Mouse (Mus musculus) left cerebral cortex, postnatal 36 days (tissue): ENCODE data around the gene Mrpl10. TPM values are rescaled to one million over a fixed set of nuclear protein-coding genes. Genes with fewer than 3 reads are reported as not detected.

ENCODE experiments used
- DNase-seq, 2 experiments: peaks; one replicate each; pipeline ENCODE4 v3.0.0; 2021 to 2022; ENCODE audit warnings: low spot score in 2 of 2, mixed read lengths in 1 of 2
- intact Hi-C: fragments of 180-260 bp; cut with DNase I; formaldehyde crosslinking; loops from one replicate; pipeline ENCODE4 v1.15.1; 2025
- total RNA-seq, 2 experiments: library from RNA; stranded (reverse); gene quantifications; 2 replicates each; pipeline ENCODE4 v1.2.3; 2021

Mrpl10 gene
- 10 to 100 TPM; 63.5 to 80.0 TPM for total RNA-seq

DNA sequence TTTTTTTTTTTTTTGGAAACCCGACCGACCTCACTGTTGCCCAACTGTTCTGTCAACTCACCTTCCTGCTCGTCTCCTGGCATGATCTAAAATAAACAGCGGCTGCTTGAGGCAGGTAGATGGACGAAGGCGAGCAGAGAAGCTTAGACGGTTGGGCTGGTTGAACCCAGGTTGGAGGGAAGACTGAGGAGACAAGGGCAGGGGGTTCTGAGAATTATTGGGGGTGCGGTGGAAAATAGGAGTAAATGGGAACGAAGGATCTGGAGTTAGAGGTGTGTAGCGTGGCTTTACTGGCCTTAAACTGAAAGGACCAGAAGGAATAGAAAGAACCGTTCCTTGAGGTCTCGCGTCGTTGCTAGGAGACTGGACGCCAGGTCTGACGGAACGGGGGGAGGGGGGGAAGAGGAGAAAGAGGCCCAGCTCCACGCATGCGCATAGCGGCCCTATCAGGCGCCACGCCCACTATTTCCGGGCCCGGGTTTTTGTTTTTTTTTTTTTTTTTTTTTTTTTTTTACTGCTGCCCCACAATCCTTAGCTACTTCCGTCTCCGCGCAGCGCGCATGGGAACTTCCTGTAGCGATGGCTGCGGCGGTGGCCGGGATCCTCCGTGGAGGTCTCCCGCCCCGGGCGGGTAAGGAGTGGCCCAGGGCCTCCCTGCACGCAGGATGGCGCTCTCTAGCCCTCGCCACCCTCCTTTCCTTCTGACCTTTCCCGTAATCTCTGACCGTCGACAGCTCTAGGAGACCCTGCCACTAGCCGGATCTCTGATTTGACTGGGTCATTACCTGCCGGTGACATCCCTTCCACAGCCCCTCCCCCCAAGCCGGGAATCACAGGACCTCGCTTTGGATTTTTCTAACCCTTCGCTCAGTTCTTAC, at the start of gene Mrpl10, which contains the start of gene Lrrc46:
Mrpl10 (plus strand) TSS at position 539 of the 878 bp plus-strand sequence.
Lrrc46 (minus strand) TSS at position 386 of the 878 bp plus-strand sequence.
- intact Hi-C loops, result no loop called here
- peak; percentile 83 to 85 for DNase-seq

GRCm38 (mm10) chr11:96992722-96993311, 48.5 kb upstream of the Mrpl10 start:
- DNase-seq, result no peak
- intact Hi-C loops, result no loop called here

- intact Hi-C loops, result no loop called here
- no peak for DNase-seq
Observed at GRCm38 (mm10) chr11:96995031-96995430, 46.3 kb upstream of the Mrpl10 start.

DNA sequence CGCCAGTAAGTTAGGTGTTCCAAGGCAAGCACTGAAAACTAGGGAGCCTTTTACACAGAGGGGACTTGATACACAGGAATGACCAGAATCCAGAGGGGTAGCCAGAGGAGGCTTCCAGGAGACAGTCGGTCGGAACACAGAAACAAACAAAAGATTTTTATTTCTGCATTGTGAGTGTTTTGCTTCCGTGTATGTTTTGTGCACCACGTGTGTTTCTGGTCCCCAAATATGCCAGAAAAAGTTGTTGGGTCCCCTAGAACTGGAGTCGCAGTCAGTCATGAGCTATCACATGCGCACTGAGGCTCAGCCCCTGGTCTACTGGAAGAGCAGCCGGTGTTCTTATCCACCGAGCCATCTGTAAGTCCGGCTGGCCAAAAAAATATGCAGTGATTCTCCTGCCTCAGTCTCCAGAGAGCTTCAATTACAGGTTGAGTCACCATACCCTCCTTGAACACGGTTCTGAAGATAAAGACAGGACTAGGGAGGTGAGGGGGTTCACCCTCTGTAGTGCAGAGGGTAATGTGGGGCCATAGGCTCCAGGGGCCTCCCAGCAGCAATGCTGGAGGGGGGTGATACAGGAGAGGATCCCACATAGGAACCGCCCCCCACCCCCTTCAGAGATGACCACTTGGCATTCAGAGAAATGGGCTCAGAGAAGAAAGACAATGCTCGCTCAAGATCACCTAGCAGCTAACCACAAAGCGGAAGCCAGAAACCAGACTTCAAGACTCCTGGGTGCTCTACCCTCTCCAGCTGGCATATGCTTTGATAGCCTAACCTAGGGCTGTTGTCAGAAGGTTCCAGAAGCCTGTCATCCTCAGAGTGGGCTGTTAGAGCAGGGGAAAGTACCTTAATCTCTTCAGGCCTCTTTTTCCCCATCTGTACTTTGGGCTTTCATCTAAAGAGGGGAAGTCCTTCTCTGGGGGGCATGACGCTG, 45.3 kb upstream of the Mrpl10 start:
- intact Hi-C loops, result no loop called here
- DNase-seq, result no peak

GRCm38 (mm10) chr11:96996773-96997379, 44.5 kb upstream of the Mrpl10 start:
- intact Hi-C loops, result no loop called here

GRCm38 (mm10) chr11:96997380-96997956, 43.9 kb upstream of the Mrpl10 start:
- DNase-seq, result peak in 1 of 2 experiments; percentile 33
- intact Hi-C loops, result no loop called here

More at GRCm38 (mm10) chr11:96996773-96997379, 44.5 kb upstream of the Mrpl10 start:
- no peak for DNase-seq

DNA sequence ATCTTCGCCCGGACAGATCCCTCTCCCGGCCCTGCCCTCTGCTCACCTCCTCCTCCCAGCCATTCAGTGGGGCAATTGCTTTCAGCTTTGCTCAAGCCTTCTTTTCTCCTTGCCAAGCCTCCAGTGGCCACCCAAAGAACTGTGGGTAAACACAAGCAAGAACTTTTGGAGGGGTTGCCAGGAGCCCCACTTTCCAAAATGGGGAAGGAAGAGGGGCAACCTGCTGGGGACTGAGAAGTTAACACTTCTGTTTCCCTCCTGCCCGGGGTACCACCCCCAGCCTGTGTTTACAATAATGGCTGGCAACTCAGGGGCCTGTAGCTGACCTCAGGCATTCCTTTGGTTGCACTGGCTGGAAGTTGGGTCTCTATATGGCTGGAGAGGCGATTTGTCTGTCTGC, 38.2 kb upstream of the Mrpl10 start:
- intact Hi-C loops, result no loop called here
- DNase-seq, result no peak

- intact Hi-C loops, result no loop called here
- no peak for DNase-seq
Observed at GRCm38 (mm10) chr11:97007093-97007794, 34.1 kb upstream of the Mrpl10 start.

GRCm38 (mm10) chr11:97009198-97009790, 32.1 kb upstream of the Mrpl10 start:
- no peak for DNase-seq
- intact Hi-C loops, result no loop called here

DNA sequence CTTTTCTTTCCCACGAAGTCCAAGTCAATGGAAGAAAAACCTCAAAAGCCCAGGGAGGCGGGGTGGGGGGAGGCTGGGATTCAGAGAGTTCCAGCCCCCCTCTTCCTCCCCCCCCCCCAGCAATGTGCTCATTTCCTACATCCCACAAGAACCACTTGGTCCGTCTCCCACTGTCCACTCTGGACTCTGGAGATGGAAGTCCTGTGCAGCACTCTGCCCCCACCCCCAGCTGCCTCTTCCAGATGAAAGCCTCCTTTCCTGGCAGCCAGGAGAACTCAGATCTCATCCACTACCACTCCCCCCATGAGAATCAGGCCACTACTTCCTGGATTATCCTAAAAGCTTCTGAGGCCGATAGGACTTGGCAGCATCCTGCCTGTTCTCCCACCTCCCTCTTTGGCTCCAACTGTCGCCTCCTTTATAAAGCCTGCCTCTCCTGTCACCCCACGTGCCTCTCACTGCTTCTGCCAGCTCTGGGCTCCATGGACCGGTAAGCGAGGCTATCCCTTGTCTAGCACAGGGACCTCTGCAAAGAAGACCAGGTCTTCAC, 28.2 kb upstream of the Mrpl10 start, which contains the start of gene Sp6:
Sp6 (plus strand) TSS at position 274 of the 550 bp plus-strand sequence.
- intact Hi-C loops, result no loop called here
- no peak for DNase-seq

DNA sequence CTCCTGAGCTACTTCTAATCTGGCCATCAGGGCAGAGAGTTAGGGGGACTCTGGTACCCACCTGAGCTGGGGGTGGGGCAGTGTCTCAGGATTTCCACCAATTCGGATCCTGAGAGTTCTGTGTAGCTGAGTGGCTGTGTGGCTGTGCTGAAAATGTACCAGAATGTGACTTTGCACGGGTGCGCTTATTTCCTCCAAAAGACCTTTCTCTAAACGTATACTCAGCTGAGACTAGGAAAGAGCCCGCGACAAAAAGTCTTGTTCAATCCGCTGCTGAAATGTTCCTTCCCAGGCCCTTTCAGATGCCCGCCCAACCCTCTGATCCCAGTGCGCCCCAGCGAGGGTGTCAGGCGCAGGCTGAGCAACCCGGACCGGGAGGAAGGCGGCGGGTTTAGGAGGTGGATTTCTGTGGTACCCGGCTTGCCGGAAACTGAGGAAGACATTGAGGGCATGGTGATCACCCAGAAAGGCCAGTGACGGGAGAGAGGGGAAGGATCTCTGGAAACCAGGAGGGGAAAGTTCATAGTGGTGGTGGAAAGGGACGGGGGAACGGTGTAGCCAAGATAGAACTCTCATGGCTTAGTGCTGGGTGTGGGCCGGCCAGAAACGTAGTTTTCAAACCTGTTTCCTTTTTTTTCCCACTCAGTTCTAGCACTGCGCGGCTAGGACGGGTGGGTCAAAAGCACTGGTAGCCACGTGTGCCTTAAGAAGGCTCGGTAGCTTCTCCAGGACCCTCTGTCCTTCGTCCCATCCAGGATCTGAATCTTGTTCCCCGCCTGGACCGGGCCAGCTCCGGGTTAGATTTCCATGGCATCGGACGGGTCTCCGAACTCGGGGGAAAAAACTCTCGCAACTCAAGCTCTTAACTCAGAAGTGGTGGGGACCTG, 23.4 kb upstream of the Mrpl10 start:
- DNase-seq, result no peak
- intact Hi-C loops, result no loop called here

- no peak for DNase-seq
- intact Hi-C loops, result no loop called here
Observed at GRCm38 (mm10) chr11:97018583-97019344, 22.6 kb upstream of the Mrpl10 start.

DNA sequence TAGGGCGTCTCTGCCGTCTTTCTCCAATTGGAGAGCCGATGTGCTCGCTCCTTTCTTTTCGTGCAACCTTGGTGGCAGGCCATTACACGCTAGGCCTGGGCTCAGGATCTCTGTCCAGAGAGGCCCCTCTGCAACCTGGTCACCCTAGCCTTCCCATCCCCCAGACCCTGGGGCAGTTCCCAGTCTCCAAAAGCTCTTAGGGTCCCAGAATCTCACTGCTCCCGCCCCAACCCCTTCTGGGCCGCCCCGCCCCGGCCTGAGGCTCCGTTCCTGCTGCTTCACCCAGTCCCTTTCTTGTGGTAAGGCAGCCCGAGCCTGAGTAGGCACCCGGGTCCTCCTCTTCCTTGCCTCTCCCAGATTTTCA, 22.0 kb upstream of the Mrpl10 start:
- intact Hi-C loops, result no loop called here
- DNase-seq, result no peak

DNA sequence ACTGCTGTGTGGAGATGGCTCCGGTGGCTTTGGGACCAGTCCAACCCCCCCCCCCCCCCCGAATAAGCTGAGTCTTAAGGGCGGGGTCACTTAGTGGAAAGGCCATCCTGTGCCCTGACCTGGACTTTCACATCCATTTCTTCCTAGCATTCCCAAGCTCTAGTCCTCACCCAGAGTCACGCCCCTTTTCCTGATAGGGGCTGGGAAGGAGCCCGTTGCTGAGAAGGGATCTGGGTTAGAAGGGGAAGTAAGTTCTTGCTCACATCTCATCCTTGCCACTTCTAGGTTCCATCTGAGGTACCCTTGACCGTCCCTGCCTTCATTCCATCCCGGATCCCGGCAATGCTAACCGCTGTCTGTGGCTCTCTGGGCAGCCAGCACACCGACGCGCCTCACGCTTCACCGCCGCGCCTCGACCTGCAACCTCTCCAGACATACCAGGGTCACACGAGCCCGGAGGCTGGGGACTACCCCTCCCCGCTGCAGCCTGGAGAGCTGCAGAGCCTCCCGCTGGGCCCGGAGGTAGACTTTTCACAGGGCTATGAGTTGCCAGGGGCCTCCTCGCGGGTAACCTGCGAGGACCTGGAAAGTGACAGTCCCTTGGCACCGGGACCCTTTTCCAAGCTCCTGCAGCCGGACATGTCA, 20.1 kb upstream of the Mrpl10 start:
- intact Hi-C loops, result loop anchor here (5.0 kb wide), 1 partner anchor 154 kb away; no protein-coding TSS in a partner anchor
- no peak for DNase-seq

DNA sequence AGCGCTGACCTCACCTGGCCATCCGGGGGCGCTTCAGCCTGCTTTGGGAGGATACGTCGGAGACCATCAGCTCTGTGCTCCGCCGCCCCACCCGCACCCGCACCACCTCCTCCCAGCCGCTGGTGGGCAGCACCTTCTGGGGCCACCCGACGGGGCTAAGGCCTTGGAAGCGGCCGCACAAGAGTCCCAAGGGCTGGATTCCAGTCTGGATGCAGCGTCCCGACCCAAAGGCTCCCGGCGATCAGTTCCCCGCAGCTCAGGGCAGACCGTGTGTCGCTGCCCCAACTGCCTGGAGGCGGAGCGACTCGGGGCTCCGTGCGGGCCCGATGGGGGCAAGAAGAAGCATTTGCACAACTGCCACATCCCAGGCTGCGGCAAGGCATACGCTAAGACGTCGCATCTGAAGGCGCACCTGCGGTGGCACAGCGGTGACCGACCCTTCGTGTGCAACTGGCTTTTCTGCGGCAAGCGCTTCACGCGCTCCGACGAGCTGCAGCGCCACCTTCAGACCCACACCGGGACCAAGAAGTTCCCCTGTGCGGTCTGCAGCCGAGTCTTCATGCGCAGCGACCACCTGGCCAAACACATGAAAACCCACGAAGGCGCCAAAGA, 19.4 kb upstream of the Mrpl10 start:
- peak; percentile 53 to 56 for DNase-seq
- intact Hi-C loops, result loop anchor here (2.0 to 5.0 kb wide), 2 partner anchors 105 to 155 kb away; partner anchors contain the start of gene Cdk5rap3
